Mouse (Mus musculus): ENCODE results near the gene Fbxo2. TPM values are rescaled to one million over a fixed set of nuclear protein-coding genes. Genes with fewer than 3 reads are reported as not detected.
"Not testable (repeated sequence)": the region's sequence is repeated elsewhere in the genome, so short reads cannot be mapped to it uniquely, and the experiment has no call there.

Fbxo2 gene
- polyA plus RNA-seq, 2 experiments from 2014 or later = not detected

GRCm38 (mm10) chr4:148177716-148178115, 17.3 kb downstream of the Fbxo2 start:
- no peak for ATAC-seq

GRCm38 (mm10) chr4:148181483-148181882, 21.1 kb downstream of the Fbxo2 start:
- no peak for ATAC-seq

GRCm38 (mm10) chr4:148182363-148182762, 21.9 kb downstream of the Fbxo2 start:
- no peak for ATAC-seq

DNA sequence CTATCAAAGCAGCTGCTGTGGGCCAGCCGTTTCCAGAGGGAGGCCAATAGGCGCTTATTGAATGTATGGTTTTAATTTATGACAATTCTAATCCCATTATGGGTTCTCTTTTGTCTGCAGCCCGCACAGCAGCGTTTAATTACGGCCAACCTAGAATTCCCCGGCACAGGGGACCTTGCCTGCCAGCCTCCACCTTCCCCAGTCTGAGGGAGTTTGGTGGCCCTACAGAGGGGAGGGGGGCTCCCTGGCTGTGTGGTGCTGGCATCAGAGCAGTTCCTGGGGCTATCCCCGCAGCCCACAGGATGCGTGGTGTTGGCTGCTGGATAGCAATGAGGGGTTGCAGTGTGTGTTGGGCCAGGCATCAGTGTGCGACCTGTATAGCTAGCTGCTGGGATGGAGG, 24.1 kb downstream of the Fbxo2 start:
- ATAC-seq = no peak

DNA sequence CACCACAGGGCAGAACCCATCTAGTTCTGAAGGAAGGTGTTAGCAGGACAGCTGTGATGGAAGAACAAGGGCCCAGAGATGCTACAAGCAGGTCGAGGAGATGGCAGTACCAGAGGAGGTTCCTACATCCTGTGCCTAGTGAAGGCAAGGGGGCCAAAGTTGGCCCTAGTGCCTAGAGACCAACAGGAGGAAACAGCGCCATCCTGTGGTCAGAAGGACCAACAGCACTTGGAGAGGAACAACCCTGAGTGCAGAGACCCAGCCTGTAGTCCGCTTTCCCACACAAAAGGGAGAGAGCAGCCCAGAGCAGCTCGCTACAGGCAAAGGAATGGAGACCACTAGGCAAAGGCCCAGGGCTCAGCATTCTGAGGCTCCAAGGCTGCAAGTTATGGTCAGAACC, 25.4 kb downstream of the Fbxo2 start:
- ATAC-seq = no peak

DNA sequence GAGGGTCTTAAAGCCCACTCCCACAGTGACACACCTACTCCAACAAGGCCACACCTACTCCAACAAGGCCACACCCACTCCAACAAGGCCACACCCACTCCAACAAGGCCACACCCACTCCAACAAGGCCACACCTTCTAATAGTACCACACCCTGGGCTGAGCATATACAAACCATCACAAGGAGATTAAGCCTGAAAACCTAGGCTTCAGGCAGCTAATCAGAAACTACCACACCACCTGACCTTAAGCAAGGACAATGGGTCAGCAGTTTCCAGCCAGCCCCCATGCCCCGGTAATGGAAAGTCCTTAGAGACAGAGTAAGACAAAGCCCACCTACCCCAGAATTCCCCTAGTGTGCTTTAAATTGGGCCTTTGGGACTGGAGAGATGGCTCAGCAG, 28.3 kb downstream of the Fbxo2 start:
- not testable (repeated sequence) for ATAC-seq

- no peak for ATAC-seq
These were observed 32.4 kb downstream of the Fbxo2 start for GRCm38 (mm10) chr4:148192707-148193245.

- no peak for ATAC-seq
These were observed 34.0 kb downstream of the Fbxo2 start for GRCm38 (mm10) chr4:148194400-148194799.

GRCm38 (mm10) chr4:148198721-148199120, 38.3 kb downstream of the Fbxo2 start:
- ATAC-seq = no peak

GRCm38 (mm10) chr4:148203557-148203956, 43.1 kb downstream of the Fbxo2 start:
- ATAC-seq = no peak

- no peak for ATAC-seq
These were observed 43.8 kb downstream of the Fbxo2 start for GRCm38 (mm10) chr4:148204061-148204872.

- ATAC-seq = no peak
These were observed 44.4 kb downstream of the Fbxo2 start for GRCm38 (mm10) chr4:148204873-148205232.

DNA sequence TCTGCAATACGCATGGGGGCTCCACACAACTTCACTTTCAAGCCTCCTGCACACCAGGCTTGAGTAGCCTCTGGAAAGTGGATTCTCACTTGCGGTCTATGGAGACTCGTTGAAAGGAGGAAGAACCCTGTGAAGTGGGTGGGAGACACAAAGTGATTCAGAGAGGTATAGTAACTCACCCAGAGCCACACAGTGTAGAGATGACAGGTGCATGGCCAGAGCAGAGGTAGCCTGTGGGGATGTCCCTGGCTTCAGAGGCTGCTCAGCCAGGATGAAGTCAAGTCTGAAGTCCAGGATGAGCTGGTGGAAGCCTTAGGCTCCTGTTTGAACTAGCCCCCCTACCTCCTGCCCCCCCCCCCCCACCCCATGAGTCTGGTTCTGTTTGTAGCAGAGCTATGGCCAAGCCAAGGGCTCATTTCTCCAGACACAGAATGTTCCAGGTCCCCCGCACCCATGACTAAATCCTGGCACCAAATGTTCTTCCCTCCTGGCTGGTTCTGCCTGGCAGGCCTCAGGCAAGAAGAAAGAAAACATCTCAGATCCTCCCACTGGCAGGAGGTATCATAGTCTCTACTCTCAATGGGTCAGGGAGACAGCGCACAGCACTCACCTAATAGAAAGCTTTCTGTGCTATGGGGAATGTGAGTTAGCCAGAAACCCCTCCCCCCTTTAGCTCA, 54.2 kb downstream of the Fbxo2 start:
- ATAC-seq = no peak

DNA sequence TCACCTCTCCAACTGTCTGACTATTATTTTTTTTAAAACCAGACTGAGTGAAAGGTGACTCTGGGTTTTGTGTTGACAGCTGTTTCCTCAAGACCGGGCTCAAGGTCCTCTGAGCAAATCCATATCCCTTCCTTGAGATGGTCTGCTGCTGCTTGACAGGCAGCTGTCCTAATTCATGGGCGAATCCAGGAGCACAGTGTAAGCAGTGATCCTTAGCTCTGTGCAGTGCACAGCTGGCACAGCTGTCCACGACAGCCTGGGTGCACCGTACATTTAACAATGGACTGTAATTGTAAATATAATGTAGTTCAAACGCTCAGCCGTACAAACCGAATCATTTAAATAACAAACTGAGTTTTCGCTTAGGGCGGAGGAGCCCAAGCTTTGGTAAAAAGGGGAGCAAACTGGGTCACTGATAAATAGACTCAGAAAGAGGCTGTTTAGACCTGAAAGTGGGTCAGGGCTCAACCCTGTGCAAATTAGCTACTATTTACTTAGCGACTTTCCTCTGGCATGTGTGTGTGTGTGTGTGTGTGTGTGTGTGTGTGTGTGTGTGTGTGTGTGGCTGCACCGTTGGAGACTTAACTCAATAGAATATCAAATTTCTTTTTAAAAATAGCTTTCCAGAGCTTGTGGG, 55.0 kb downstream of the Fbxo2 start:
- ATAC-seq = no peak

Other genes with a start within 250 kb of the Fbxo2 start
- gene Plod1, start 223.9 kb upstream of the Fbxo2 start, polyA plus RNA-seq (2017; shearing (Covaris generic)) = 1 to 10 TPM; 5.2 to 8.7 TPM
- gene 2510039O18Rik, start 219.7 kb upstream of the Fbxo2 start, polyA plus RNA-seq (2017; shearing (Covaris generic)) = 1 to 10 TPM; 8.3 to 9.4 TPM
- not detected for gene Nppb, start 174.8 kb upstream of the Fbxo2 start, polyA plus RNA-seq (2017; shearing (Covaris generic))
- gene Nppa, start 159.9 kb upstream of the Fbxo2 start, polyA plus RNA-seq (2017; shearing (Covaris generic)) = not detected
- 1 to 10 TPM; 4.2 to 5.5 TPM for gene Clcn6, start 121.8 kb upstream of the Fbxo2 start, polyA plus RNA-seq (2017; shearing (Covaris generic))
- 10 to 100 TPM in 1 of 2 experiments, 1 to 10 TPM in 1; 6.8 to 23.1 TPM for gene Mthfr, start 121.5 kb upstream of the Fbxo2 start, polyA plus RNA-seq (2017; shearing (Covaris generic))
- 10 to 100 TPM; 19.0 to 20.0 TPM for gene Agtrap, start 72.6 kb upstream of the Fbxo2 start, polyA plus RNA-seq (2017; shearing (Covaris generic))
- 10 to 100 TPM; 35.8 to 41.2 TPM for gene Mad2l2, start 30.2 kb upstream of the Fbxo2 start, polyA plus RNA-seq (2017; shearing (Covaris generic))
- gene Draxin, start 29.9 kb upstream of the Fbxo2 start, polyA plus RNA-seq (2017; shearing (Covaris generic)) = not detected
- gene Fbxo6, start 8.5 kb upstream of the Fbxo2 start, polyA plus RNA-seq (2017; shearing (Covaris generic)) = 10 to 100 TPM; 44.1 to 56.6 TPM
- 1 to 10 TPM; 2.2 to 2.6 TPM for gene Fbxo44, start 139 bp upstream of the Fbxo2 start, polyA plus RNA-seq (2017; shearing (Covaris generic))
- gene Disp3, start 127.3 kb downstream of the Fbxo2 start, polyA plus RNA-seq (2017; shearing (Covaris generic)) = not detected

Data from CD4-positive, CD25-positive, alpha-beta regulatory T cell, adult 4 months (primary cell).